Mouse (Mus musculus) embryonic fibroblast, embryonic 13.5 days (primary cell): ENCODE results near the gene Gm5741.

Source experiments
- CTCF ChIP-seq: IDR thresholded peaks from 2 replicates; pipeline ENCODE4 v1.5.1; 2011; ENCODE audit warnings: mild to moderate bottlenecking, control low read depth, low read length, moderate library complexity, borderline replicate concordance; ENCODE audit not compliant: insufficient read depth
- POLR2A ChIP-seq: IDR thresholded peaks from 2 replicates; pipeline ENCODE4 v1.6.1; 2011; ENCODE audit warnings: low read depth, mild to moderate bottlenecking, control low read depth, low read length, moderate library complexity

- TF ChIP-seq CTCF (no peak), POLR2A (peak; percentile 30; the same call in 1 of the 2 replicates)
Observed at GRCm38 (mm10) chr8:85037681-85038531, 29.9 kb downstream of the Gm5741 start.
